Mouse (Mus musculus): ENCODE measurements at regions not wholly inside any gene's neighbourhood (a gene's known extent, or its start where the extent isn't known, plus 50 kb on each side); places are given as distances from the start of the nearest gene placed in this dataset.

DNA sequence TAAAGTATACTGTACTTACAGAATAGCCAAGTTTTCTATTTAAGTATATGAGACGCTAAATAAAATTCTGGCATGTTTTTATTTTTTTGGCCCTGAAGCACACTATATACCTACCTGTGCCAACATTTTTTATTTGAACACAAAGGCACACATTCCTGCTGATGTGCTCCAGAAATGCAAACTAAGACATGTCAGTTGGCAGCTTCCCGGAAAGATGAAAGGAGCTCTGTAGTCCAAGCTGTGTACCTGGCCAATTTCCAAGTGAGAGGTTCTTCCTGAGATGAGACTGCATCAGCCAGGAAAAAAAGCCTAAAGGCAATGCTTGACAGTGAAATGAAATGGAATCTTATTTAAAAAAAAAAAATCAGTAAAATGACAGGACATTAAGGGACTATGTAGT lies 305.0 kb upstream of the Steap4 start:
- no peak for TF ChIP-seq POLR2A (IDR thresholded peaks at IDR 0.05; ENCODE audit: extremely low read depth, insufficient read depth, low read length)
- no peak for TF ChIP-seq CTCF (IDR thresholded peaks at IDR 0.05; ENCODE audit: extremely low read depth, insufficient read depth, low read length)

Measured in cortical plate, adult 2 months (tissue).